Mouse (Mus musculus) spleen, adult 2 months (tissue): ENCODE results near the gene Lamtor3. TPM values are rescaled to one million over a fixed set of nuclear protein-coding genes. Genes with fewer than 3 reads are reported as not detected.
A peak's percentile ranks its signal among the peaks of the same experiment; 100 is the strongest.
"Not testable (repeated sequence)": the region's sequence is repeated elsewhere in the genome, so short reads cannot be mapped to it uniquely, and the experiment has no call there.

Experiments used
- DNase-seq, 2 experiments: peaks; one replicate each; pipeline versions ENCODE4 v3.0.0 to v3.0.0-alpha.2; 2012 to 2021; ENCODE audit warnings: low spot score in 2 of 2, low read depth in 1 of 2
- H3K27ac ChIP-seq: fragments of 200-500 bp; 2 replicates; pipeline ENCODE4 v1.5.1; 2012; ENCODE audit warnings: low read length, inconsistent platforms; ENCODE audit not compliant: insufficient read depth
- H3K27me3 ChIP-seq: fragments of 200-500 bp; 2 replicates; pipeline ENCODE4 v1.6.1; 2012; ENCODE audit warnings: mild to moderate bottlenecking, moderate library complexity, low read length, inconsistent platforms; ENCODE audit not compliant: control insufficient read depth, insufficient read depth
- H3K36me3 ChIP-seq: fragments of 200-500 bp; 2 replicates; pipeline ENCODE4 v1.6.1; 2012; ENCODE audit warnings: mild to moderate bottlenecking, low read length, inconsistent platforms; ENCODE audit not compliant: control insufficient read depth, insufficient read depth
- H3K4me1 ChIP-seq: fragments of 200-500 bp; 2 replicates; pipeline ENCODE4 v1.6.1; 2011; ENCODE audit warnings: inconsistent platforms; ENCODE audit not compliant: control insufficient read depth, insufficient read depth, insufficient read length
- H3K4me3 ChIP-seq: fragments of 200-500 bp; 2 replicates; pipeline ENCODE4 v1.5.1; 2011; ENCODE audit warnings: mild to moderate bottlenecking, inconsistent platforms; ENCODE audit not compliant: insufficient read depth, insufficient read length; ENCODE audit errors: extremely low read depth
- CTCF ChIP-seq: fragments of 200-500 bp; IDR thresholded peaks from 2 replicates; pipeline ENCODE4 v1.5.1; 2011; ENCODE audit warnings: mild to moderate bottlenecking, inconsistent platforms; ENCODE audit not compliant: insufficient read depth, insufficient read length, insufficient replicate concordance; ENCODE audit errors: extremely low read depth
- POLR2A ChIP-seq: fragments of 200-500 bp; IDR thresholded peaks from 2 replicates; pipeline ENCODE4 v1.6.1; 2011; ENCODE audit warnings: low read depth, low read length, inconsistent platforms
- WGBS: fragments of 180-500 bp; shearing (Covaris S2); methylation state at CpG from one replicate; pipeline ENCODE4 v1.1.7; 2018; 5-methylcytosine and 5-hydroxymethylcytosine counted together
- polyA plus RNA-seq: library from polyadenylated mRNA; depleted of rRNA; stranded (reverse); fragments of >200 nt; gene quantifications from 2 replicates; pipeline ENCODE4 v1.2.3, GENCODE M21; 2012

Gene Lamtor3
- polyA plus RNA-seq, 1 experiment = 15.7 TPM

- TF ChIP-seq POLR2A = no peak
- no peak for TF ChIP-seq CTCF
- WGBS = 98% methylated on average over 4 of the region's 4 CpGs
- Histone ChIP-seq H3K36me3 (peaks cover 12% of the 10 kb centered on the region), H3K27me3 (no peaks in the 10 kb centered on the region), H3K27ac (no peak overlapping the region), H3K4me1 (peaks cover 14% of the 10 kb centered on the region; the same call in 1 of the 2 replicates), H3K4me3 (no peak overlapping the region)
- DNase-seq = no peak
These were observed 40.0 kb downstream of the Lamtor3 start for GRCm38 (mm10) chr3:137958352-137958751.

- H3K4me3 ChIP-seq = no peak overlapping the region
- peaks cover 6% of the 10 kb centered on the region; the same call in 1 of the 2 replicates for H3K4me1 ChIP-seq
- peaks cover 15% of the 10 kb centered on the region for H3K36me3 ChIP-seq
- TF ChIP-seq POLR2A (no peak), CTCF (no peak)
- 89% methylated on average over 4 of the region's 4 CpGs for WGBS
- no peak for DNase-seq
- H3K27ac ChIP-seq = no peak overlapping the region
- no peaks in the 10 kb centered on the region for H3K27me3 ChIP-seq
These were observed 41.1 kb downstream of the Lamtor3 start for GRCm38 (mm10) chr3:137959456-137959855.

- Histone ChIP-seq H3K4me1 (peaks cover 5% of the 10 kb centered on the region; the same call in 1 of the 2 replicates), H3K27me3 (no peaks in the 10 kb centered on the region), H3K36me3 (peaks cover 16% of the 10 kb centered on the region), H3K27ac (no peak overlapping the region), H3K4me3 (no peak overlapping the region)
- TF ChIP-seq CTCF (no peak), POLR2A (no peak)
- no peak for DNase-seq
- WGBS = 74% methylated on average over 8 of the region's 8 CpGs
These were observed 43.6 kb downstream of the Lamtor3 start for GRCm38 (mm10) chr3:137961736-137962385.

- Histone ChIP-seq H3K27me3 (no peaks in the 10 kb centered on the region), H3K27ac (peak overlapping the region; percentile 71; the same call in 1 of the 2 replicates), H3K4me1 (peaks cover 12% of the 10 kb centered on the region), H3K36me3 (peaks cover 15% of the 10 kb centered on the region), H3K4me3 (no peak overlapping the region)
- DNase-seq = peak in 1 of 2 experiments; percentile 17
- WGBS = 39% methylated on average over 8 of the region's 8 CpGs
- TF ChIP-seq CTCF (no peak), POLR2A (no peak)
These were observed 45.2 kb downstream of the Lamtor3 start for GRCm38 (mm10) chr3:137963508-137963907.

- not testable (repeated sequence) for DNase-seq, H3K27me3 ChIP-seq, H3K4me3 ChIP-seq, H3K27ac ChIP-seq
- H3K36me3 ChIP-seq = peaks cover 15% of the 10 kb centered on the region
- H3K4me1 ChIP-seq = peaks cover 15% of the 10 kb centered on the region
- WGBS = 38% methylated on average over 1 of the region's 1 CpGs
These were observed 45.7 kb downstream of the Lamtor3 start for GRCm38 (mm10) chr3:137964014-137964413.

GRCm38 (mm10) chr3:137968105-137968819, 50.0 kb downstream of the Lamtor3 start:
- DNase-seq = no peak
- Histone ChIP-seq H3K36me3 (peaks cover 8% of the 10 kb centered on the region), H3K4me3 (no peak overlapping the region), H3K27me3 (no peaks in the 10 kb centered on the region), H3K4me1 (peaks cover 19% of the 10 kb centered on the region), H3K27ac (peak overlapping the region; percentile 17; the same call in 1 of the 2 replicates)
- 31% methylated on average over 14 of the region's 14 CpGs for WGBS
- no peak for TF ChIP-seq CTCF
- TF ChIP-seq POLR2A = no peak
